Mouse (Mus musculus) hindbrain, embryonic 12.5 days (tissue): ENCODE measurements around the gene Ppm1n. TPM values are rescaled to one million over a fixed set of nuclear protein-coding genes. Genes with fewer than 3 reads are reported as not detected.

Experiments used
- ATAC-seq: fragments of 200-750 bp; cut with Nextera tagmentation; 2 replicates; pipeline ENCODE4 v1.8.0; 2017; ENCODE audit warnings: moderate TSS enrichment; ENCODE audit not compliant: low FRiP score
- H3K27ac ChIP-seq: fragments of 300-500 bp; sonication (generic); 2 replicates; pipeline ENCODE4 v1.5.1; 2016; ENCODE audit warnings: mild to moderate bottlenecking
- H3K27me3 ChIP-seq: fragments of 300-500 bp; sonication (generic); 2 replicates; pipeline ENCODE4 v1.6.1; 2016; ENCODE audit warnings: mild to moderate bottlenecking
- H3K36me3 ChIP-seq: fragments of 300-500 bp; sonication (generic); 2 replicates; pipeline ENCODE4 v1.6.1; 2016; ENCODE audit warnings: mild to moderate bottlenecking
- H3K4me1 ChIP-seq: fragments of 300-500 bp; sonication (generic); 2 replicates; pipeline ENCODE4 v1.6.1; 2016
- H3K4me2 ChIP-seq: fragments of 300-500 bp; sonication (generic); replicated peaks from 2 replicates; pipeline ENCODE4 v1.6.1; 2016; ENCODE audit warnings: mild to moderate bottlenecking
- H3K4me3 ChIP-seq: fragments of 300-500 bp; sonication (generic); 2 replicates; pipeline ENCODE4 v1.5.1; 2016; ENCODE audit warnings: mild to moderate bottlenecking
- H3K9ac ChIP-seq: fragments of 300-500 bp; sonication (generic); 2 replicates; pipeline ENCODE4 v1.6.1; 2016; ENCODE audit warnings: mild to moderate bottlenecking, moderate library complexity
- H3K9me3 ChIP-seq: fragments of 300-500 bp; sonication (generic); replicated peaks from 2 replicates; pipeline ENCODE4 v1.6.1; 2016; ENCODE audit warnings: mild to moderate bottlenecking
- WGBS: fragments of 180-500 bp; shearing (Covaris S2); methylation state at CpG from one replicate; pipeline ENCODE4 v1.1.7; 2016; 5-methylcytosine and 5-hydroxymethylcytosine counted together
- polyA plus RNA-seq: library from polyadenylated mRNA; unstranded; fragments of >200 nt; fragmentation: Nextera tagmentation; extraction: Ambion mirVana; gene quantifications from 2 replicates; pipeline ENCODE4 v1.2.1, GENCODE M21; 2016

The Ppm1n gene
- polyA plus RNA-seq, 1 experiment from 2014 or later, result 0.17 TPM

GRCm38 (mm10) chr7:19318676-19319075 lies 38.8 kb upstream of the Ppm1n start:
- Histone ChIP-seq H3K4me1 (peaks cover 18% of the 10 kb centered on the region), H3K9ac (no peak overlapping the region), H3K36me3 (no peaks in the 10 kb centered on the region), H3K9me3 (no peaks in the 10 kb centered on the region), H3K27me3 (peaks cover 37% of the 10 kb centered on the region), H3K4me3 (no peak overlapping the region), H3K4me2 (no peak overlapping the region), H3K27ac (no peak overlapping the region)
- ATAC-seq, result no peak
- 81% methylated on average over 7 of the region's 7 CpGs for WGBS

- no peaks in the 10 kb centered on the region for H3K36me3 ChIP-seq
- H3K4me1 ChIP-seq, result peaks cover 18% of the 10 kb centered on the region
- WGBS, result 73% methylated on average over 2 of the region's 2 CpGs
- no peaks in the 10 kb centered on the region for H3K9me3 ChIP-seq
- H3K27ac ChIP-seq, result no peak overlapping the region
- 0 out of 2 replicates have a peak overlapping the region, but pooled peaks have one; percentile 10 for H3K9ac ChIP-seq
- peaks cover 42% of the 10 kb centered on the region for H3K27me3 ChIP-seq
- ATAC-seq, result no peak
- H3K4me3 ChIP-seq, result no peak overlapping the region
- no peak overlapping the region for H3K4me2 ChIP-seq
These were observed 38.3 kb upstream of the Ppm1n start for GRCm38 (mm10) chr7:19318201-19318600.

- H3K36me3 ChIP-seq, result no peaks in the 10 kb centered on the region
- H3K4me2 ChIP-seq, result no peak overlapping the region
- WGBS, result 44% methylated on average over 14 of the region's 14 CpGs
- no peak overlapping the region for H3K9ac ChIP-seq
- no peaks in the 10 kb centered on the region for H3K9me3 ChIP-seq
- H3K27me3 ChIP-seq, result peaks cover 49% of the 10 kb centered on the region
- ATAC-seq, result no peak
- no peak overlapping the region for H3K27ac ChIP-seq
- no peak overlapping the region for H3K4me3 ChIP-seq
- peaks cover 18% of the 10 kb centered on the region for H3K4me1 ChIP-seq
These were observed 36.7 kb upstream of the Ppm1n start for GRCm38 (mm10) chr7:19316451-19317161.

GRCm38 (mm10) chr7:19314033-19314432 lies 34.2 kb upstream of the Ppm1n start:
- Histone ChIP-seq H3K9me3 (no peaks in the 10 kb centered on the region), H3K36me3 (no peaks in the 10 kb centered on the region), H3K4me3 (no peak overlapping the region), H3K4me1 (peaks cover 16% of the 10 kb centered on the region), H3K4me2 (no peak overlapping the region), H3K27ac (no peak overlapping the region), H3K9ac (0 out of 2 replicates have a peak overlapping the region, but pooled peaks have one; percentile 18), H3K27me3 (peaks cover 49% of the 10 kb centered on the region)
- 43% methylated on average over 5 of the region's 5 CpGs for WGBS
- ATAC-seq, result no peak

- no peaks in the 10 kb centered on the region for H3K36me3 ChIP-seq
- H3K9ac ChIP-seq, result no peak overlapping the region
- WGBS, result 43% methylated on average over 4 of the region's 4 CpGs
- no peak overlapping the region for H3K4me3 ChIP-seq
- no peak overlapping the region for H3K27ac ChIP-seq
- no peak overlapping the region for H3K4me2 ChIP-seq
- H3K27me3 ChIP-seq, result peaks cover 49% of the 10 kb centered on the region
- no peak for ATAC-seq
- no peaks in the 10 kb centered on the region for H3K9me3 ChIP-seq
- peaks cover 26% of the 10 kb centered on the region for H3K4me1 ChIP-seq
These were observed 32.1 kb upstream of the Ppm1n start for GRCm38 (mm10) chr7:19311991-19312390.

- under 1% methylated on average over 49 of the region's 49 CpGs for WGBS
- Histone ChIP-seq H3K4me1 (peaks cover 22% of the 10 kb centered on the region), H3K36me3 (no peaks in the 10 kb centered on the region), H3K27ac (no peak within 1 kb of the TSS), H3K4me2 (peak within 1 kb of the TSS; percentile 95), H3K27me3 (peaks cover 60% of the 10 kb centered on the region), H3K9ac (peak within 1 kb of the TSS; percentile 53), H3K9me3 (no peaks in the 10 kb centered on the region), H3K4me3 (peak within 1 kb of the TSS; percentile 67)
- ATAC-seq, result peak; percentile 86
These were observed 30.2 kb upstream of the Ppm1n start, which contains the start of gene Fosb for GRCm38 (mm10) chr7:19309884-19310641. Gene Fosb, minus strand, starts transcription at chr7:19310051.

GRCm38 (mm10) chr7:19309278-19309883 lies 29.5 kb upstream of the Ppm1n start:
- no peaks in the 10 kb centered on the region for H3K36me3 ChIP-seq
- peak overlapping the region; percentile 47; the same call in 1 of the 2 replicates for H3K9ac ChIP-seq
- WGBS, result under 1% methylated on average over 48 of the region's 48 CpGs

GRCm38 (mm10) chr7:19308454-19309277 lies 28.8 kb upstream of the Ppm1n start:
- Histone ChIP-seq H3K27me3 (peaks cover 62% of the 10 kb centered on the region), H3K27ac (peak overlapping the region; percentile 58), H3K9ac (peak overlapping the region; percentile 47), H3K4me3 (peak overlapping the region; percentile 67), H3K36me3 (no peaks in the 10 kb centered on the region), H3K4me1 (peaks cover 34% of the 10 kb centered on the region), H3K4me2 (peak overlapping the region; percentile 95), H3K9me3 (no peaks in the 10 kb centered on the region)
- under 1% methylated on average over 58 of the region's 58 CpGs for WGBS
- ATAC-seq, result peak; percentile 75

More at GRCm38 (mm10) chr7:19309278-19309883, 29.5 kb upstream of the Ppm1n start:
- Histone ChIP-seq H3K4me2 (peak overlapping the region; percentile 95), H3K4me1 (peaks cover 28% of the 10 kb centered on the region), H3K27me3 (peaks cover 62% of the 10 kb centered on the region), H3K4me3 (peak overlapping the region; percentile 67), H3K27ac (no peak overlapping the region), H3K9me3 (no peaks in the 10 kb centered on the region)
- no peak for ATAC-seq

GRCm38 (mm10) chr7:19307739-19308453 lies 28.0 kb upstream of the Ppm1n start:
- peak overlapping the region; percentile 42 for H3K9ac ChIP-seq
- no peaks in the 10 kb centered on the region for H3K9me3 ChIP-seq
- peaks cover 63% of the 10 kb centered on the region for H3K27me3 ChIP-seq
- under 1% methylated on average over 17 of the region's 18 CpGs for WGBS
- peaks cover 36% of the 10 kb centered on the region for H3K4me1 ChIP-seq
- peak overlapping the region; percentile 95 for H3K4me2 ChIP-seq
- peak overlapping the region; percentile 67 for H3K4me3 ChIP-seq
- H3K27ac ChIP-seq, result peak overlapping the region; percentile 58
- no peaks in the 10 kb centered on the region for H3K36me3 ChIP-seq
- ATAC-seq, result peak; percentile 49

- H3K27ac ChIP-seq, result no peak overlapping the region
- no peak for ATAC-seq
- WGBS, result 66% methylated on average over 25 of the region's 25 CpGs
- H3K4me3 ChIP-seq, result no peak overlapping the region
- H3K9me3 ChIP-seq, result no peaks in the 10 kb centered on the region
- H3K4me2 ChIP-seq, result peak overlapping the region; percentile 95
- H3K9ac ChIP-seq, result peak overlapping the region; percentile 42; the same call in 1 of the 2 replicates
- H3K27me3 ChIP-seq, result peaks cover 68% of the 10 kb centered on the region
- H3K4me1 ChIP-seq, result peaks cover 38% of the 10 kb centered on the region
- H3K36me3 ChIP-seq, result no peaks in the 10 kb centered on the region
These were observed 27.2 kb upstream of the Ppm1n start for GRCm38 (mm10) chr7:19306819-19307738.
